Comparison of ENCODE assay signal across 7 mouse cellular contexts in genomic region chr4:127419062-127419785, GRCm38 (mm10).
A peak's percentile ranks its signal among the peaks of the same experiment; 100 is the strongest.
DNase-seq lines count a peak whose midpoint lies in the region; ATAC-seq lines count a peak whose summit lies in the region.

No protein-coding gene starts in this region.

- peak overlapping the region; percentile 46; the same call in 1 of the 2 replicates for H3K9ac ChIP-seq in hindbrain, embryonic 11.5 days (ENCODE audit: low read depth, low read length)
- peak overlapping the region; percentile 32; the same call in 1 of the 2 replicates for H3K9ac ChIP-seq in midbrain, embryonic 11.5 days (ENCODE audit: low read length)

- H3K27me3 ChIP-seq in hindbrain, embryonic 11.5 days (ENCODE audit: control insufficient read depth, insufficient read depth, low read length) = 0 out of 2 replicates have a peak, but pooled peaks cover 2% of the 10 kb centered on the region
- no peaks in the 10 kb centered on the region for H3K27me3 ChIP-seq in midbrain, embryonic 11.5 days (ENCODE audit: control insufficient read depth, insufficient read depth, low read length)

- peak overlapping the region; percentile 92 for H3K27ac ChIP-seq in hindbrain, embryonic 11.5 days (ENCODE audit: low read depth, low read length)
- no peak overlapping the region; the same call in 1 of the 2 replicates for H3K27ac ChIP-seq in midbrain, embryonic 11.5 days (ENCODE audit: low read depth, low read length)

- DNase-seq in 3T3-L1 (ENCODE audit: low read depth, low spot score) = peak; percentile 64
- peak; percentile 62 for DNase-seq in MN1 (ENCODE audit: low spot score)
- DNase-seq in embryo, embryonic 10.5 days (ENCODE audit: low spot score) = peak; percentile 78
- peak; percentile 78 for DNase-seq in hindbrain, embryonic 11.5 days (ENCODE audit: low spot score)
- no peak for DNase-seq in midbrain, embryonic 11.5 days (ENCODE audit: low spot score, missing footprints)
- DNase-seq in urinary bladder, postnatal 10 days (ENCODE audit: low spot score) = no peak

- peak; percentile 82 for ATAC-seq in hindbrain, embryonic 11.5 days (ENCODE audit: low FRiP score)
- ATAC-seq in midbrain, embryonic 11.5 days (ENCODE audit: low FRiP score) = peak; percentile 64
- ATAC-seq in monocyte, adult 5-6 weeks (replicated peaks; ENCODE audit: insufficient number of reproducible peaks, low FRiP score, low TSS enrichment, poor library complexity, severe bottlenecking) = no peak

- peaks cover 2% of the 10 kb centered on the region for H3K4me1 ChIP-seq in hindbrain, embryonic 11.5 days (replicated peaks; ENCODE audit: control insufficient read depth, insufficient read depth, low read length)
- H3K4me1 ChIP-seq in midbrain, embryonic 11.5 days (ENCODE audit: control insufficient read depth, insufficient read depth, low read length) = peaks cover 15% of the 10 kb centered on the region

- H3K4me2 ChIP-seq in hindbrain, embryonic 11.5 days (replicated peaks; ENCODE audit: low read depth, low read length) = no peak overlapping the region; the same call in 1 of the 2 replicates
- no peak overlapping the region for H3K4me2 ChIP-seq in midbrain, embryonic 11.5 days

- no peak overlapping the region for H3K4me3 ChIP-seq in hindbrain, embryonic 11.5 days (ENCODE audit: low read depth, low read length)
- no peak overlapping the region for H3K4me3 ChIP-seq in midbrain, embryonic 11.5 days (ENCODE audit: low read depth, low read length)

- WGBS in hindbrain, embryonic 11.5 days = 21% methylated on average over 22 of the region's 22 CpGs
- WGBS in midbrain, embryonic 11.5 days = 34% methylated on average over 22 of the region's 22 CpGs

- no peaks in the 10 kb centered on the region for H3K9me3 ChIP-seq in hindbrain, embryonic 11.5 days (ENCODE audit: control insufficient read depth, low read length)
- H3K9me3 ChIP-seq in midbrain, embryonic 11.5 days (ENCODE audit: control insufficient read depth, low read length) = no peaks in the 10 kb centered on the region

- no peaks in the 10 kb centered on the region for H3K36me3 ChIP-seq in hindbrain, embryonic 11.5 days (ENCODE audit: control insufficient read depth, insufficient read depth, low read length)
- no peaks in the 10 kb centered on the region for H3K36me3 ChIP-seq in midbrain, embryonic 11.5 days (ENCODE audit: control insufficient read depth, insufficient read depth, low read length)

Comparison
In these comparisons a context has a peak if more than half of its experiments do, and no peak if none do; other contexts are left out.
1. DNase-seq: peak in 3T3-L1 (single experiment), MN1 (single experiment), embryo, embryonic 10.5 days (single experiment) and hindbrain, embryonic 11.5 days (single experiment); none in midbrain, embryonic 11.5 days (single experiment) and urinary bladder, postnatal 10 days (single experiment).